Mouse (Mus musculus) liver, embryonic 14.5 days (tissue): Measurements from ENCODE around the gene Vegfd.

Source experiments
- CTCF ChIP-seq: IDR thresholded peaks from 2 replicates; pipeline ENCODE4 v1.5.1; 2016; ENCODE audit warnings: antibody characterized with exemption, low read depth, control low read depth
- EP300 ChIP-seq: IDR thresholded peaks from 2 replicates; pipeline ENCODE4 v1.6.1; 2016; ENCODE audit warnings: antibody characterized with exemption, low read depth

DNA sequence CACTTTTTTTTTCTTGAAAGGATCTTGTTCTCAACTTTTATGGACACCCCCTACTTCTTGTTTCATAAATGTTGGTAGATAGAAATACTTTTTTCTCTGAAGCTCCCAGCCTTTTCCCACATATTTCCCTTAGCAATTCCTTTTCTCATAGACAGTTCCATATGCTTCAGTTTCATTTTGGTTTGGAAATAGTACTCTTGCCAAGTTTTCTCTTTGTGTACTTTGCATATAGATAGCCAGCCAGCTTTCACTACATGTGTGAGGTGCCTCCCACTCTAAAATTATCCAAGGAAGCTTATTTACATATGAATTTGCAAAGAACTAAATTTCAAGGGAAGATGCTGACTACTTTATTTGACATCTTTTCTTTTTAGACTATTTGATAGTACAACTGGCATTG lies 44.8 kb downstream of the Vegfd start:
- TF ChIP-seq CTCF (no peak), EP300 (no peak)
